Mouse (Mus musculus) cortical plate, adult 2 months (tissue): ENCODE measurements around the gene Dnaaf1.

Source experiments
- CTCF ChIP-seq: fragments of 200-500 bp; IDR thresholded peaks from 2 replicates; pipeline ENCODE4 v1.5.1; 2011; ENCODE audit warnings: mild to moderate bottlenecking, control low read depth, low read length; ENCODE audit not compliant: insufficient read depth; ENCODE audit errors: extremely low read depth
- POLR2A ChIP-seq: fragments of 200-500 bp; IDR thresholded peaks from 2 replicates; pipeline ENCODE4 v1.6.1; 2011; ENCODE audit warnings: mild to moderate bottlenecking, low read length, control low read depth; ENCODE audit not compliant: insufficient read depth; ENCODE audit errors: extremely low read depth

- TF ChIP-seq CTCF, result no peak
- TF ChIP-seq POLR2A, result no peak
Measured at GRCm38 (mm10) chr8:119615096-119615495, 40.1 kb downstream of the Dnaaf1 start.
